Mouse (Mus musculus) intestine, embryonic 14.5 days (tissue): ENCODE results near the gene Mpp4. TPM values are rescaled to one million over a fixed set of nuclear protein-coding genes. Genes with fewer than 3 reads are reported as not detected.

Experiments used
- polyA plus RNA-seq: library from polyadenylated mRNA; unstranded; fragments of >200 nt; fragmentation: Nextera tagmentation; extraction: Ambion mirVana; gene quantifications from 2 replicates; pipeline ENCODE4 v1.2.1, GENCODE M21; 2014

The Mpp4 gene
- polyA plus RNA-seq, 1 experiment from 2014 or later, result 0.41 TPM

Other genes with a start within 250 kb of the Mpp4 start
- gene Trak2, start 190.0 kb downstream of the Mpp4 start, polyA plus RNA-seq, result 12.0 and 13.9 TPM in 2 replicates
- 26.4 and 29.2 TPM in 2 replicates for gene Stradb, start 189.9 kb downstream of the Mpp4 start, polyA plus RNA-seq
- not detected in 2 replicates for gene C2cd6, start 68.5 kb downstream of the Mpp4 start, polyA plus RNA-seq
- 40.3 and 43.6 TPM in 2 replicates for gene Tmem237, start 43.0 kb downstream of the Mpp4 start, polyA plus RNA-seq
- gene Als2, start 73.8 kb upstream of the Mpp4 start, polyA plus RNA-seq, result 9.6 and 10.1 TPM in 2 replicates
- gene Cdk15, start 93.5 kb upstream of the Mpp4 start, polyA plus RNA-seq, result 0.32 and 0.44 TPM in 2 replicates